ENCODE assay signal across 8 mouse cellular contexts in the genomic region with DNA sequence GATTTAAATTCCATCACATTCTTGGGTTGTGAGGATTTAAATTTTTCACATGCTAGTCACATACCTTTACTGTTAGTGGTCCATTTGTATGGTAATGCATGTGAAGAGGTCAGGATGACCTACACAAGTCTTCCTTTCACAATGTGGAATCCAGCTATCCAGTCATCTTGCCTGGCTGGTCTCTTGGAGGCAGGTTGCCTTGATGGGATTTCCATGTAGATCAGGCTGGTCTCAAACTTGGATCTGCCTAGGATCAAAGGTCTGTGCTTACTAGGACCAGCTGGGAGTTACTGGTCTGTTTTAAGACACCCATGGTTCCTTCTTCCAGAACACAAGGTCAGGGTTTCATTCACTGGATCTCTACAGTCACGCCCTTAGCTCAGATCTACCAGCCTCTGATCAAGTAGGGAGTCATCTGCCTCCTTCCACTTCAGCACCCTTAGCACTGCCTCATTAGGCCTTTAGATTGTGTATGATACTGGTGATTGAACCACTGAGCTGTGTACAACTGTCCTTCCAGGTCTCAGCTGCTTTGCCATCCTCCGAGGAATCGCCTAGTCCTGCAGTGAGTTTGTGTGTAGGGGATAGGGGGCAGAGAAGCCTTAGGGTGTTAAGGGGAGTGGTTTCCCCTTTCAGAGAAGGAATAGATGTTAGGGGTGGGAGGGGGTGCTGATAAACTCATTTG. TPM values are rescaled to one million over a fixed set of nuclear protein-coding genes. Genes with fewer than 3 reads are reported as not detected.
DNase-seq lines count a peak whose midpoint lies in the region; ATAC-seq and TF ChIP-seq lines count a peak whose summit lies in the region.

No protein-coding gene starts in this region.

- H3K4me1 ChIP-seq in liver, embryonic 13.5 days (replicated peaks) = peaks cover 17% of the 10 kb centered on the region
- no peaks in the 10 kb centered on the region; the same call in 1 of the 2 replicates for H3K4me1 ChIP-seq in stomach, postnatal 0 days (replicated peaks; ENCODE audit: control insufficient read depth, insufficient read depth)

- peak; percentile 8 for ATAC-seq in granulocyte monocyte progenitor cell, adult 5-6 weeks (replicated peaks; ENCODE audit: poor library complexity, severe bottlenecking)
- ATAC-seq in liver, embryonic 13.5 days (ENCODE audit: low read depth) = peak; percentile 65
- no peak for ATAC-seq in stomach, postnatal 0 days (ENCODE audit: low FRiP score, low TSS enrichment)

- no peaks in the 10 kb centered on the region for H3K9me3 ChIP-seq in liver, embryonic 13.5 days (replicated peaks)
- H3K9me3 ChIP-seq in stomach, postnatal 0 days (ENCODE audit: control insufficient read depth, low read length) = no peaks in the 10 kb centered on the region

- no peak overlapping the region for H3K4me2 ChIP-seq in liver, embryonic 13.5 days
- no peak overlapping the region for H3K4me2 ChIP-seq in stomach, postnatal 0 days (replicated peaks; ENCODE audit: low read depth)

- H3K4me3 ChIP-seq in liver, embryonic 13.5 days (replicated peaks) = no peak overlapping the region
- H3K4me3 ChIP-seq in stomach, postnatal 0 days (ENCODE audit: low read depth, low read length) = no peak overlapping the region

- H3K9ac ChIP-seq in liver, embryonic 13.5 days = no peak overlapping the region; the same call in 1 of the 2 replicates
- H3K9ac ChIP-seq in stomach, postnatal 0 days (ENCODE audit: low read length) = no peak overlapping the region

- peak overlapping the region; percentile 87 for H3K27ac ChIP-seq in liver, embryonic 13.5 days
- peak overlapping the region; percentile 14; the same call in 1 of the 2 replicates for H3K27ac ChIP-seq in stomach, postnatal 0 days (replicated peaks)

- WGBS in liver, embryonic 13.5 days (ENCODE audit: insufficient replicate concordance) = 5% methylated on average over 3 of the region's 3 CpGs
- 21% methylated on average over 3 of the region's 3 CpGs for WGBS in stomach, postnatal 0 days

- H3K36me3 ChIP-seq in liver, embryonic 13.5 days = peaks cover 55% of the 10 kb centered on the region
- peaks cover 10% of the 10 kb centered on the region; the same call in 1 of the 2 replicates for H3K36me3 ChIP-seq in stomach, postnatal 0 days (ENCODE audit: control insufficient read depth, insufficient read depth, low read length)

- DNase-seq in adrenal gland, adult 2 months = peak; percentile 41
- no peak for DNase-seq in adrenal gland, adult 8-10 months
- DNase-seq in Muller cell, postnatal 12 days (ENCODE audit: inconsistent ontology term) = peak; percentile 69
- peak; percentile 33 for DNase-seq in liver, embryonic 13.5 days
- no peak for DNase-seq in stomach, postnatal 0 days (ENCODE audit: low spot score)
- no peak for DNase-seq in urinary bladder, adult 18-20 months (ENCODE audit: low spot score in 2 of 2)
- DNase-seq in frontal cortex, postnatal 14 days (ENCODE audit: low spot score in 2 of 2) = no peak

- H3K27me3 ChIP-seq in liver, embryonic 13.5 days = no peaks in the 10 kb centered on the region
- no peaks in the 10 kb centered on the region for H3K27me3 ChIP-seq in stomach, postnatal 0 days (ENCODE audit: control insufficient read depth, insufficient read depth, low read length)

- no peak for TF ChIP-seq EP300 in stomach, postnatal 0 days (optimal IDR thresholded peaks at IDR 0.05)

- no peak for TF ChIP-seq CTCF in stomach, postnatal 0 days (IDR thresholded peaks at IDR 0.05; ENCODE audit: low read depth)

RNA-seq across cellular contexts. Expression of gene Zbtb37, which starts 5.2 kb away (rescaled TPM):
- 10 to 100 TPM; 13.1 to 16.0 TPM for total RNA-seq in adrenal gland, adult 2 months (2021)
- polyA plus RNA-seq in adrenal gland, adult 2 months (2012; rRNA removed) = 0.45 and 0.57 TPM in 2 replicates
- 10 to 100 TPM; 13.1 to 27.1 (median 19.0) TPM for total RNA-seq in adrenal gland, adult 8-10 months (2022)
- total RNA-seq in granulocyte monocyte progenitor cell, adult 5-6 weeks (2014; fragmentation: Nextera tagmentation) = 7.2 and 10.0 TPM in 2 replicates
- 5.0 and 5.7 TPM in 2 replicates for total RNA-seq in granulocyte monocyte progenitor cell, adult 5-6 weeks (2017)
- 2.5 and 3.2 TPM in 2 replicates for polyA plus RNA-seq in liver, embryonic 13.5 days (2015; fragmentation: Nextera tagmentation; extraction: Ambion mirVana)
- polyA plus RNA-seq in stomach, postnatal 0 days (2015; fragmentation: Nextera tagmentation; extraction: Ambion mirVana) = 2.2 and 2.8 TPM in 2 replicates

RNA-seq across cellular contexts. Expression of gene Dars2, which starts 30.6 kb away (rescaled TPM):
- 10 to 100 TPM; 26.5 to 27.4 TPM for total RNA-seq in adrenal gland, adult 2 months (2021)
- 6.9 and 11.5 TPM in 2 replicates for polyA plus RNA-seq in adrenal gland, adult 2 months (2012; rRNA removed)
- 10 to 100 TPM; 29.7 to 31.8 (median 31.0) TPM for total RNA-seq in adrenal gland, adult 8-10 months (2022)
- total RNA-seq in granulocyte monocyte progenitor cell, adult 5-6 weeks (2014; fragmentation: Nextera tagmentation) = 42.5 and 44.6 TPM in 2 replicates
- 27.6 and 33.5 TPM in 2 replicates for total RNA-seq in granulocyte monocyte progenitor cell, adult 5-6 weeks (2017)
- 40.7 and 49.0 TPM in 2 replicates for polyA plus RNA-seq in liver, embryonic 13.5 days (2015; fragmentation: Nextera tagmentation; extraction: Ambion mirVana)
- 15.9 and 16.2 TPM in 2 replicates for polyA plus RNA-seq in stomach, postnatal 0 days (2015; fragmentation: Nextera tagmentation; extraction: Ambion mirVana)

RNA-seq across cellular contexts. Expression of gene Cenpl, which starts 30.6 kb away (rescaled TPM):
- total RNA-seq in adrenal gland, adult 2 months (2021) = 1 to 10 TPM; 1.8 to 2.5 TPM
- 0.19 and 0.35 TPM in 2 replicates for polyA plus RNA-seq in adrenal gland, adult 2 months (2012; rRNA removed)
- total RNA-seq in adrenal gland, adult 8-10 months (2022) = 1 to 10 TPM; 1.7 to 3.6 (median 2.8) TPM
- 8.4 and 25.6 TPM in 2 replicates for total RNA-seq in granulocyte monocyte progenitor cell, adult 5-6 weeks (2014; fragmentation: Nextera tagmentation)
- 5.1 and 10.1 TPM in 2 replicates for total RNA-seq in granulocyte monocyte progenitor cell, adult 5-6 weeks (2017)
- 35.3 and 39.8 TPM in 2 replicates for polyA plus RNA-seq in liver, embryonic 13.5 days (2015; fragmentation: Nextera tagmentation; extraction: Ambion mirVana)
- 9.6 and 10.2 TPM in 2 replicates for polyA plus RNA-seq in stomach, postnatal 0 days (2015; fragmentation: Nextera tagmentation; extraction: Ambion mirVana)

Comparison
In these comparisons a context has a peak if more than half of its experiments do, and no peak if none do; other contexts are left out.
1. DNase-seq: peak in adrenal gland, adult 2 months (single experiment), Muller cell, postnatal 12 days (single experiment) and liver, embryonic 13.5 days (single experiment); none in adrenal gland, adult 8-10 months (single experiment), stomach, postnatal 0 days (single experiment), urinary bladder, adult 18-20 months (0 of 2) and frontal cortex, postnatal 14 days (0 of 2).